Mouse (Mus musculus): ENCODE measurements around the gene Xrcc2. TPM values are rescaled to one million over a fixed set of nuclear protein-coding genes. Genes with fewer than 3 reads are reported as not detected.
A peak's percentile ranks its signal among the peaks of the same experiment; 100 is the strongest.

The Xrcc2 gene
- total RNA-seq, 2 experiments from 2014 or later: 3.4 to 5.0 TPM

DNA sequence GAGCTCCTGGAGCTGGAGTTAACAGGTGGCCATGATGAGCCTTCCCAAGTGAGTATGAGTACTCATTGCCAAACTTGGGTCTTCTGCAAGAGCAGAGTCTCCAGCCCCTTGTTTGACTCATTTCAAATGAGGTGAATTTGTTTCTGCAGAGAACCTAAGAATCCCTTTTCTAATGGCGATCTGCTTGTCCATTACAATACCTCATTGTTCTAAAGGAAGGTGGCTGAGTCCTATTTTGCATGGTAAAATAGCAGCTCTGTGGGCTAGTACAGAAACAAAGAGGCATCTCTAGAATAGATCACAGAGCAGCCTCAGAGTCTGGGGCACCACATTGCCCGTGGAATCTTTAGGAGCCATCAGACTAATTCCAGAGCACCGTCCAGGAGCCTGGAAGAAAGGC is 34.6 kb downstream of the Xrcc2 start:
- DNase-seq: no peak

DNA sequence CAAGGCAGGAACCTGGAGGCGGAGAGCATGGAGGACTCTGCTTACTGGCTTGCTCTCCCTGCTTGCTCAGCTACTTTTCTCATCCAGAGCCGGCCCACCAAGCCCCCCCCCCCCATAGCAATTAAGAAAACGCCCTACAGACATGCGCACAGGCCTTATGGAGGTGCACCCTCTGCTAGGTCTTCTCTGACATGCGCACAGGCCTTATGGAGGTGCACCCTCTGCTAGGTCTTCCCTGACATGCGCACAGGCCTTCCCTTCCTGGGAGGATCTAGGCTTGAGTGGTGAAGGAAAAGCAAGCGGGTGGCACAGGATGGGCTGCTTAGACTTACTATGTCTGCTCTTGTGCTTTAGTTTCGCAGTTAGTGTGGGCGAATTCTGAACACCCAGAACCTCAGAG is 37.3 kb downstream of the Xrcc2 start:
- DNase-seq: no peak

DNA sequence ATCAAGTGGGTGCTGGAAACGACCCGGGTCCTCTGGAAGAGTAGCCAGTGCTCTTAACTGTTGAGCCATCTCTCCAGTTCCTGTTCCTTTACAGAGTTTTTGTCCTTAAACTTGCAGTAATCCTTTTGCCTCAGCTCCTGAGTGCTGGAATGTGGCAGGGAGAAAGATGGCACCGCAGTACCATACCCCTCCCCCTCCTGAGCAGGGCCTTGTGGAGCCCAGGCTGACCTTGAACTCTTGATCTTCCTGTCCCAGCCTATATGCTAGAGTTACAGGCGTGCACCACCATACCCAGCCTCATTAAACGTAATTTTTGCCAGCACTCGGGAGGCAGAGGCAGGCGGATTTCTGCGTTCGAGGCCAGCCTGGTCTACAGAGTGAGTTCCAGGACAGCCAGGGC is 38.9 kb downstream of the Xrcc2 start:
- DNase-seq: no peak

DNA sequence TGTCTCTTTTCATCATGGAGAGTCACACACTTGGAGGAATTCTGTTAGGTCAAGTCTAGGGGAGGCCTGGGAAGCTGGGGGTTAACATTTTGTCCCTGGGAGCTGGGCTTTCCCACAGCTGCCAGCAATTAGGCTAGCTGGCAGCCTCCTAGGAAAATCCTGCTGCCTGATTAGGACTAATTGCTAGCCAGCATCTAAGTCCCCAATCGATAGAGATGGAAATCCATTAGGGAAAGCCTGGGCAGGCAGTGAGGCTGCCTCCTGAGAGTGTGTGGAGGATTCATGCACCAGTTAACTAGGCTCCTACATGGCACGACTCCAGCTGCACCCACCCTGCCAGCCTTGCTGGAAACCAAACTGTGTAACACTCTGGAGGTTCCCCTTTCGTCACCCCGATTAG is 39.5 kb downstream of the Xrcc2 start:
- no peak for DNase-seq

DNA sequence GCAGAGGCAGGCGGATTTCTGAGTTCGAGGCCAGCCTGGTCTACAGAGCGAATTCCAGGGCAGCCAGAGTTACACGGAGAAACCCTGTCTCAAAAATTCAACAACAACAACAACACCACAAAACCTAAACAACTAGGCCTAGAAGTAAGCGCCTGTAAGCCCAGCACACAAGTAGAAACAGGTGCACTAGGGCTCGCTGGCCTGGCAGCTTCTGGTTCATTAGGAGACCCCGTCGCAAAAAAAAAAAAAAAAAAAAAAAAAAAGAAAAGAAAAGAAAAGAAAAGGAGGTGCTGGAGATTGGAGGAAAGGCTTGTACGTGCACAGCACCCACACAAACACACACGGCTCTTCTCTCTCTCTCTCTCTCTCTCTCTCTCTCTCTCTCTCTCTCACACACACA is 40.1 kb downstream of the Xrcc2 start:
- DNase-seq: no peak

DNA sequence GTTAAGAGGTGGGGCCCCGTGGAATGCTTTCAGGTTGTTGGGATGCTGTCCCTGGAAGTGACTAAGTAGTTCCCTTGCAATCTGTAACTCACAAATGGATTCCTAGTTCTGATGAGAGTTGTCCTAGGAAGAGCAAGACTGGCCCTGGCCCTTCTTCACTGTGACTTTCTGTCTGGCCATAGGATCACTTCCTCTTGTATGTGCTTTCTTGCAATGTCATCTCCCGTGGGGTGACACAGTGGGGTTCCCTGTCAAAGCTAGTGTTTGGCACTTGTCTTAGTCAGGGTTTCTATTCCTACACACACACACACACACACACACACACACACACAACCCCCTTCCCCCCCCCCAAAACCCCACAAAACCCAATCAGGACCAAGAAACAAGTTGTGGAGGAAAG is 42.5 kb downstream of the Xrcc2 start:
- DNase-seq: no peak

DNA sequence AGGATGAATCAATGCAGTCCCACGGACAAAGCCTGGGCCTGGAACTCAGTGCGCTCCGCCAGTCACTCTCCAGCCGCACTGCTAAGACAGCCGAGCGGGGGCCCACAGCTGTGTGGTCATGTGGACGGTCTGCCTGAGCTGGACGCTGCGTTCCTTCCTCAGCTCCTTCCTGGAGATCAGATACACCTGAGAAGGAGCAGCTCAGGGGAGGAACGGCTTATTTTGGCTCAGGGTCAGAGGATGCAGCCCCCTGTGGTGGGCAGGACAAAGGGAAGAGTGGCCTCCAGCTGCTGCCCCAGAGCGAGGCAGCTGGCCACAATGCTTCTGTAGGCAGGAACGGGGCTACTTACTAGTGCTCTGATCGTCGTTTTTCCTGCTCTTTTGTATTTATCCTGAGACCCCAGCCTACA is 51.0 kb downstream of the Xrcc2 start:
- DNase-seq: peak; percentile 10

DNA sequence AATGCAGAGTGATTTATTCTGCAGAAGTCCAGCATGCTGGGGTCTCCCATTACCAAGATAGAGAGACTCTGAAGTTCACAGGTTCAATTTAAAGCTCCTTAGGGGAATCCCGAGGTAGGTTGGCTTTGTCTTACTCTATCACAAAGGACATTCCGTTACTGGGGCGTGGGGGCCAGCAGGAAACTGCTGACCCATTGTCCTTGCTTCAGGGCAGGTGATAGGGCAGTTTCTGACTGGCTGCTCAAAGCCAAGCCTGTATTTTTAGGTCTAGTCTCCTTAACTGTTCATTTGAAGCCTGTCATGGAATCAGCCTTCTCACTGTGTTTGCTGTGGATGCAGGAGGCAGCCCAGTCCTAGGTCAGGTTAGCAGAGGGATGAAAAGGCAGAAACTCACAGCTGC is 52.2 kb downstream of the Xrcc2 start:
- no peak for DNase-seq

DNA sequence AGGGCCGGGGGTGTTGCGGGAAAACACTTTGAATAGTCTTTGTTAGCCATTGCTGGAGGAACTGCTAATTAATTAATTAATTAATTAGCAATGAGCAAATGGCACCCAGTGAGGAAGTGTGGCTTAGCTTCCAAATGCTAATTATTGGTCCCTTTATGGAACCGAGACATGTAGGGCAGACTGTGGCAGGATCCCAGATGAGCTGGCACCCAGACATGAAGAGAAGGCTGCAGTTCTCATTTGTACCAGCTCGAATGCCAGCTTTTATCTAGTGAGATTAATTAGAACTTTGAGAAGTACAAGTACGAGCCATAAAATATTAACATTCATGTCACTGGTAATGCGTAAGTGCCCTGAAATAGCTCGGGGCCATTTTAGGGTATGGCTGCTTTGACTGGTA is 53.2 kb downstream of the Xrcc2 start:
- DNase-seq: no peak

DNA sequence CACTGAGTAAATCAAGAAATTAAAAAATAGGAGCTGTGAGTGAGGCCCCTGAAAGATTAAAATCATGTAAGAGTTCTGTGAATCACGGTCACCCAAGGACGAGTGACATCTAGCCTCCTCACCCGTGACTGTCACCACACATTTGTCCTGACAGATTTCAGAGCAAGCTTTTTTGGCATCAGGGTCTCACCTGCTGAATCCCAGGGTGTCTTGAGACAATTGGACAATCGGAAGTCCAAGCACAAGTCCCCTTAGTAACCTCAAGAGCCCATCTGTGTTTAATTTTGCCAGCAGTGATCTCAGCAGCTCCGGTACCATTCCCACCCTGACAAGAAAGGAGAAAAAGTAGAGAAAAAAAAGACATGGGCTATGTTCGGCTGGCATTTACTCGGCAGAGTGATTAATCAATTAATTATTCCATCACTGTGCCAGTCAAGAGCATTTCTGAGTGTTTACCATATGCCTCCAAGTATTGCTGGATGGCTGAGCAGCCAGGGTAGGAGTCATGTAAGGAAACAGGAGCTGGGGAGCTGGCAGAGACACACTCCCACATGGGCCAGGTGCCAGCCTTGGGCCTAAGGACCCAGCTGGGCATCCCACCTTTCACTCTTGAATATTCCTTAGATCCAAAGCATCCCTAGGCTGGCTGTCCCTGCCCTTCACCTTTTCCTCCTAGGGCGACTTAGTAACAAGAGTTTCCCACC is 59.8 kb downstream of the Xrcc2 start:
- no peak for DNase-seq

DNA sequence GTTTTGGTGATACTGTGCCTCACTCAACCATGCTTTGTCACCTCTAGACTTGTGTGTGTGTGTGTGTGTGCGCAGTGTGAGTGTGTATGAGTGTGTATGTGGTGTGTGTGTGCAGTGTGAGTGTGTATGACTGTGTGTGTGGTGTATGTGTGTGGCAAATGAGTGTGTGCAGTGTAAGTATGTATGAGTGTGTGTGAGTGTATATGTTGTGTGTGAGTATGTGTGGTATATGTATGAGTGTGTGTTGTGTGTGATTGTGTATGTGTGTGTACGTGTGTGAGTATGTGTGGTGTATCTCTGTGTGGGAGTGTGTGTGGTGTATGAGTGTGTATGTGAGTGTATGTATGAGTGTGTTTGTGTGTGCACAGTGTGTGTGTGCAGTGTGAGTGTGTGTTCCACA is 61.1 kb downstream of the Xrcc2 start:
- DNase-seq: no peak

DNA sequence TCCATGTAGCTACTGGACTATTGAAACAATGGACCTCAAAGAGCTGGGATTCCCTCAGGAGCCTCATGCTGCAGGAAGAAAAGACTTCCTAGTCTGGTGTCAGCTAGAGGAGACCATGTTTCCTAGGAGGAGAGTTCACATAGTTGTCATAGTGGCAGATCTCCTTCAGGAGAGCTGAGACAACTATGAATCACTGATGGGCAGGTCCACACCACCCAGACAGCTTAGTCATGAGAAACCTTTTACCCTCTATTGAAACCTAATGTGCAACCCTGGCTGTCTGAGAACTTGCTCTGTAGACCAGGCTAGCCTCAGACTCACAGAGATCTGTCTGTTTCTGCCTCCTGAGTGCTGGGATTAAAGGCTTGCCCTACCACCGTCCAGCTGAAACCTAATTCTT is 62.9 kb downstream of the Xrcc2 start:
- no peak for DNase-seq

Other genes starting within 250 kb of the Xrcc2 start
- gene Kmt2c, start 207.0 kb downstream of the Xrcc2 start, total RNA-seq (2021): 10 to 100 TPM; 59.1 to 62.6 TPM
- under 1 TPM in 1 of 2 experiments, not detected in 1; 0.17 TPM for gene Cct8l1, start 189.8 kb downstream of the Xrcc2 start, total RNA-seq (2021)
- 10 to 100 TPM in 1 of 2 experiments, 1 to 10 TPM in 1; 8.4 to 10.3 TPM for gene Actr3b, start 54.2 kb upstream of the Xrcc2 start, total RNA-seq (2021)
- gene Gm21663, start 236.6 kb upstream of the Xrcc2 start, total RNA-seq (2021): not detected
- under 1 TPM in 1 of 2 experiments, not detected in 1; 0.13 TPM for gene Gm21671, start 248.6 kb upstream of the Xrcc2 start, total RNA-seq (2021)

Data from adrenal gland, postnatal 36 days (tissue).